Mouse (Mus musculus) limb, embryonic 12.5 days (tissue): Measurements from ENCODE around the gene Atg7. TPM values are rescaled to one million over a fixed set of nuclear protein-coding genes. Genes with fewer than 3 reads are reported as not detected.

ENCODE experiments used
- ATAC-seq: fragments of 200-750 bp; cut with Nextera tagmentation; 2 replicates; pipeline ENCODE4 v1.8.0; 2017; ENCODE audit warnings: low read depth, moderate TSS enrichment; ENCODE audit not compliant: insufficient number of reproducible peaks, insufficient read depth, low FRiP score, low TSS enrichment
- H3K27ac ChIP-seq: fragments of 300-500 bp; sonication (generic); 2 replicates; pipeline ENCODE4 v1.5.1; 2016; ENCODE audit warnings: mild to moderate bottlenecking, moderate library complexity
- H3K27me3 ChIP-seq: fragments of 300-500 bp; sonication (generic); 2 replicates; pipeline ENCODE4 v1.6.1; 2016; ENCODE audit warnings: mild to moderate bottlenecking, moderate library complexity
- H3K36me3 ChIP-seq: fragments of 300-500 bp; sonication (generic); 2 replicates; pipeline ENCODE4 v1.6.1; 2016; ENCODE audit warnings: mild to moderate bottlenecking, moderate library complexity
- H3K4me1 ChIP-seq: fragments of 300-500 bp; sonication (generic); replicated peaks from 2 replicates; pipeline ENCODE4 v1.6.1; 2016
- H3K4me2 ChIP-seq: fragments of 300-500 bp; sonication (generic); 2 replicates; pipeline ENCODE4 v1.6.1; 2016; ENCODE audit warnings: mild to moderate bottlenecking, moderate library complexity
- H3K4me3 ChIP-seq: fragments of 300-500 bp; sonication (generic); replicated peaks from 2 replicates; pipeline ENCODE4 v1.5.1; 2016; ENCODE audit warnings: mild to moderate bottlenecking
- H3K9ac ChIP-seq: fragments of 300-500 bp; sonication (generic); replicated peaks from 2 replicates; pipeline ENCODE4 v1.6.1; 2016; ENCODE audit warnings: mild to moderate bottlenecking, moderate library complexity
- H3K9me3 ChIP-seq: fragments of 300-500 bp; sonication (generic); 2 replicates; pipeline ENCODE4 v1.6.1; 2016; ENCODE audit warnings: mild to moderate bottlenecking, moderate library complexity
- WGBS: fragments of 180-500 bp; shearing (Covaris S2); methylation state at CpG from one replicate; pipeline ENCODE4 v1.1.7; 2016; 5-methylcytosine and 5-hydroxymethylcytosine counted together
- polyA plus RNA-seq: library from polyadenylated mRNA; unstranded; fragments of >200 nt; fragmentation: Nextera tagmentation; extraction: Ambion mirVana; gene quantifications from 2 replicates; pipeline ENCODE4 v1.2.1, GENCODE M21; 2016

Gene Atg7
- polyA plus RNA-seq, 1 experiment from 2014 or later = 17.1 TPM

DNA sequence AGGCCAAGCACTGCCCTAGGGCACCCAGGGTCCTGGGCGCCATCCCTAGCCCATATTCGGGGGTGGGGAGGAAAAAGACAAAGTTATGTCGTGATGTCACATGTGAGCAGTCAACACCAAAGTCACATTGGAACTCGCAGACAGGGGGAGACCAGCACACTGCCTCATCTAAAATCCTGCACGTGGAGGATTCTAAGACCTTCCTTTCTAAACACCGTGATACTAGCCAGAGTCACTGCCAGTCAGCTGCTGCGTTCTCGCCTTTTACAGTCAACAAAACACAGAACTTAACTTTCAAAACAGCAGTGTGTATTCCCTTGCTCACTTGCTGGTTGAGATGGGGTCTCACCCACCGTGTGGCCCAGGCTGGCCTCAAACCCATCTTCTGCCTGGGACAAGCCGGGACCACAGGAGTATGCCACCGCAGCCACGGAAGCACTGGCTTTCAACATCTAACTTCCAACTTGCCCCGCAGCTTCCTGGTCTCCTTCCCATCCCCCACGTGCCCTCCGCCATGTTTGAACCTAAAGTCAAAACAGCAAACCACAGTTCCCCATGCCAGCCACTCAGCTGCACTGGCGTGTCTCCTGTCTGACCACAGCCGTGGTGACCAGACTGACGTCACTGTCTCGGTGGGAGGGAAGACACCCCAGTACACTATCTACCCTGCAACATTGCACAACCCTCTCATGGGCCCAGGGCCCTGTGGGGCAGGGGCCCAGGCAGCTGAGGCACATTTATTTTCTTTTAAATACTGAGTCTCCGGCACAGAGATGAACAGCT lies 250.7 kb downstream of the Atg7 start:
- Histone ChIP-seq H3K4me3 (no peak overlapping the region), H3K27ac (peak overlapping the region; percentile 42; the same call in 1 of the 2 replicates), H3K36me3 (peaks cover 50% of the 10 kb centered on the region), H3K4me1 (peaks cover 58% of the 10 kb centered on the region), H3K9me3 (no peaks in the 10 kb centered on the region), H3K4me2 (no peak overlapping the region), H3K9ac (0 out of 2 replicates have a peak overlapping the region, but pooled peaks have one; percentile 13), H3K27me3 (no peaks in the 10 kb centered on the region)
- no peak for ATAC-seq
- 79% methylated on average over 20 of the region's 20 CpGs for WGBS

DNA sequence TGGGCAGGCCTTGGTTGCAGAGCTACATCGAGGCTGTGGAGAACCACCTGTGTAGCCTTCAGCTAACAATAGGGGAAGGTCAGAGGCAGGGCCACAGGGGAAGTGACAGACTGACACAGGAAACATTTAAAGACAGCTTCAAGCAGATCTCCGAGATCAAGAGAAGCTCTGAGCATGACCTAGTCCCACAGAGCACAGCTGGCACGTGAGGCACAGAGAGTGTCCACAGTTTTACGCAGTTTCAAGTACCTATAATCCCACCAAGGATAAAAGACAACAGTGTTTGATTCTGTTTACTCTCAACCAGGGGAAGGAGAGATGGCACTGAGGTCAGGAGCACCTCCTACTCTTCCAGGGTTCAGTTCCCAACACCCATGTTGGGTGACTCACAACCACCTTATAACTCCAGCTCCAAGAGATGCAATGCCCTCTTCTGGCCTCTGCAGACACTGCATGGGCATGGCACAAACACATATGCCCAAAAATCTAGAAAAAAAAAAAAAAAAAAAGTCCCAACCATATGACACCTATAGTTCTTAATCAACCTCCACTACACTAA lies 251.7 kb downstream of the Atg7 start:
- ATAC-seq = no peak
- H3K9ac ChIP-seq = no peak overlapping the region
- H3K27ac ChIP-seq = peak overlapping the region; percentile 50; the same call in 1 of the 2 replicates
- H3K27me3 ChIP-seq = no peaks in the 10 kb centered on the region
- peaks cover 57% of the 10 kb centered on the region for H3K4me1 ChIP-seq
- H3K4me2 ChIP-seq = no peak overlapping the region
- H3K36me3 ChIP-seq = peaks cover 52% of the 10 kb centered on the region
- WGBS = 53% methylated on average over 4 of the region's 4 CpGs
- no peak overlapping the region for H3K4me3 ChIP-seq
- no peaks in the 10 kb centered on the region for H3K9me3 ChIP-seq

DNA sequence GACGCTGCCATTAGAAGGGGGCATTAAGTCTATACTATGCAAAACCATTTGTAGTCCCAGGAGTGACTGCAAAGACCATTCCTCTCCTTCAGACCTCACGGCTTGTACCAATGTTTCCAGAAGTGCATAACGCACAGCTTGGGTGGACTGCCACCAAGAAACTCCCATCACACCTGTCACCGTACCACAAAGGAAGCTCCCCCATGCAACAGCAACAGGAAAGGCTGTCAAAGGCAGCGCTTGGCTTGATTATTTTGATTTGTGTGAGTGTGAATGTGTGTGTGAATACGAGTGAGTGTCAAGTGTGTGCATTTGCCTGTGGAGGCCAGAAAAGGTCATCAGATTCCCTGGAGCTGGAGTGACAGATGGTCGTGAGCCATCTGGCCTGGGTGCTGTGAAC lies 252.3 kb downstream of the Atg7 start:
- no peaks in the 10 kb centered on the region for H3K27me3 ChIP-seq
- peaks cover 51% of the 10 kb centered on the region for H3K36me3 ChIP-seq
- no peak overlapping the region for H3K27ac ChIP-seq
- H3K4me3 ChIP-seq = no peak overlapping the region
- H3K4me1 ChIP-seq = peaks cover 61% of the 10 kb centered on the region
- no peak for ATAC-seq
- 91% methylated on average over 7 of the region's 7 CpGs for WGBS
- no peak overlapping the region for H3K9ac ChIP-seq
- no peak overlapping the region for H3K4me2 ChIP-seq
- H3K9me3 ChIP-seq = no peaks in the 10 kb centered on the region

DNA sequence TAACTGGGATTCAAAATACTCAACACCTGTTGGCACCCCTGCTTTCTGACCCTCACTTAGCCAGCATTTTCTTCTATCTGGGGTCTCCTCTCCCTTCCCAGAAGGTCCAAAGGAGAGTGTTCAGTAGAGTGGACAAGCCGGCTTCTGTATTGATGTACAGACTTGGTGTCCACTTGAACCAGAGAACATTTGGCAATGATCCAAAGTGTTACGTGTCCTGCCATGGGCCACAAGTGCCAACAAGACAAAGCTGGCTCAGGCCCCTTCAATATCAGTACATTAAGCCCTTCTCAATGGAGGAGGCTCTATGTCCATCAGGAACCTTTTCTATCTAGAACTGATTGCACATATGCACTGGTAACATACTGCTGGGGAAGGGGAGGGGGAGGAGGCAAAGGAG lies 253.4 kb downstream of the Atg7 start:
- 93% methylated on average over 2 of the region's 2 CpGs for WGBS
- peaks cover 45% of the 10 kb centered on the region for H3K36me3 ChIP-seq

DNA sequence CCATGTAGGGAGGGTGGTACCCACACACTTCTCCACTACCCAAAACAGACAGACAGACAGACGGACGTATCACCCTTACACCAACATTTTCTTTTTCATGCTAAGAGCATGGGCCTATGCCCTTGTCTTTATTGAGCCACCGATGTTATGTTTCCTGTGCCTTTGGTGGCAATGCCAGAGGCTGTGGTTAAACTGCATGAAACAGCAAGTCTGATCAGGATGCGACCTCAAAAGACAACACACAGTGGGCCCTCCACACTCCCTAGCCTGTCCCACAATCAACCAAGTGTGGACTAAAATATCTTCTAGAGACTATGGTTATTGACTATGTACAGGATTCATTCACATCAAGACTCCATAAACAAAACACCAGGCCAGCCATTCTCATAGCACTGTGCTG lies 256.1 kb downstream of the Atg7 start:
- Histone ChIP-seq H3K4me3 (no peak overlapping the region), H3K36me3 (peaks cover 45% of the 10 kb centered on the region), H3K4me2 (no peak overlapping the region), H3K9ac (no peak overlapping the region), H3K9me3 (no peaks in the 10 kb centered on the region), H3K27ac (peak overlapping the region; percentile 91), H3K4me1 (peaks cover 61% of the 10 kb centered on the region), H3K27me3 (no peaks in the 10 kb centered on the region)
- ATAC-seq = no peak
- 94% methylated on average over 4 of the region's 4 CpGs for WGBS

More for the DNA sequence above, 253.4 kb downstream of the Atg7 start:
- no peaks in the 10 kb centered on the region for H3K27me3 ChIP-seq
- H3K4me1 ChIP-seq = peaks cover 61% of the 10 kb centered on the region
- H3K4me2 ChIP-seq = no peak overlapping the region
- no peak overlapping the region for H3K9ac ChIP-seq
- ATAC-seq = no peak
- no peak overlapping the region for H3K4me3 ChIP-seq
- H3K9me3 ChIP-seq = no peaks in the 10 kb centered on the region
- H3K27ac ChIP-seq = no peak overlapping the region

DNA sequence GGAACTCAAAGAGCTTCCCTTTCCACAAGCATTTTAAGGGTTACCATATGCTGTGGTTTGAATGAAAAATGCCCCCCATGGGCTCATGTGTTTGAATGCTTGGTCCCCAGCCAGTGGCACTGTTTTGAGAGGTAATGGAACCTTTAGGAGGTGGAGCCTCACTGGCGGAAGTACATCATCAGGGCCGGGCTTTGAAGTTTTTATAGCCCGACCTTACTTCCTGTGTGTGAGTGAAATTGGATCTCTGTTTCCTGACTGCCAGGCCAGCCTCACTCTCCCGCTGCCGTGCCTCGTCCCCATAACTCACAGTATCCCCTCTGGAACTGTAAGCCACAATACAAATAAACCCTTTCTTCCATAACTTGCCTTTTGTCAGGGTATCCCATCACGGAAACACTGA lies 256.8 kb downstream of the Atg7 start:
- Histone ChIP-seq H3K27me3 (no peaks in the 10 kb centered on the region), H3K4me2 (peak overlapping the region; percentile 42), H3K9ac (no peak overlapping the region; the same call in 1 of the 2 replicates), H3K27ac (peak overlapping the region; percentile 91), H3K36me3 (peaks cover 42% of the 10 kb centered on the region), H3K4me3 (peak overlapping the region; percentile 22), H3K9me3 (no peaks in the 10 kb centered on the region), H3K4me1 (peaks cover 61% of the 10 kb centered on the region)
- peak; percentile 50; the same call in 1 of the 2 replicates for ATAC-seq
- WGBS = 6% methylated on average over 7 of the region's 7 CpGs

DNA sequence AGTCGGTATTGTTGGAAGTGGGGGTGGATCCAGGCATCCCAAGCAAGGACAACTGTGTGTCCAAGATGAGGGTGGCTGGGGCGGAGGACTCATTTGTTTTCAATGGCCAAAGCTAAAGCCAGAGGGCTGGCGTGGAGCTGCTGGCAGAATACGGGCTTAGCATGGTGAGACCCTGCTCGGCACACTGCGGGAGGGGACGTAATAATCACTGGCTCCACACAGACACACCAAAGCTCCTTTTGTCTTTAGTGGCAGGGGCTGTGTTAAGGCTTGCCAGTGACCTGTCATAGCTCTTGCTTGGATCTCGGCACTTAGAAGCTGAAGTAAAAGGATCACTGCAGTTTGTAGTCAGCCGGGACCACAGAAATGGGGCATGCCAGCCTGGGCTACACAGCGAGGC lies 257.3 kb downstream of the Atg7 start:
- H3K4me1 ChIP-seq = peaks cover 63% of the 10 kb centered on the region
- peaks cover 40% of the 10 kb centered on the region for H3K36me3 ChIP-seq
- no peak for ATAC-seq
- peak overlapping the region; percentile 91 for H3K27ac ChIP-seq
- H3K4me3 ChIP-seq = peak overlapping the region; percentile 22
- H3K9me3 ChIP-seq = no peaks in the 10 kb centered on the region
- WGBS = 14% methylated on average over 10 of the region's 10 CpGs
- H3K9ac ChIP-seq = no peak overlapping the region; the same call in 1 of the 2 replicates
- H3K4me2 ChIP-seq = peak overlapping the region; percentile 42
- no peaks in the 10 kb centered on the region for H3K27me3 ChIP-seq

DNA sequence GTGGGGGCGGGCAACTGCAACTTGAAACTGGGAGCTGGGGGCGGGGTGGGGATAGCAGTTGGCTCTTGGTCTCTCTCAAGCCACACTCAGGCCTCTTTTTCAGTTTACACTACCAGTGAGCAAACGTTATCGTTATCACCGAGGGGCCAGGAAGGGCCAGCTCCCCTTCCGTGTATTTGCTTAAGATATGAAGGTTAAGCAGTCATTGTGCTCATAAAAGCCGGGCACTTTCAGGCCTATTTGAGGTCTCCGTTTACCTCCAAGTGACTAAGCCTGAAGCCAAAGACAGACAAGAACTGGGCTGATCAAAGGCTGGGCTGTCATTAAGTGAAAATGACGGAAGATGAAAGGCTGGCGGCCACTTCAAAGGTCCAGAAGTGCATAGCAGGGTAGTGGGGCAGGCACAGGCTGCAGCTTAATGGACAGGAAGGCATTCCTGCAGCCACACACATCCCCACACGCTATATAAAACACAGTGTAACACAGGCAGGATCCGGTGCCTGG lies 258.5 kb downstream of the Atg7 start:
- Histone ChIP-seq H3K9ac (no peak overlapping the region; the same call in 1 of the 2 replicates), H3K27ac (peak overlapping the region; percentile 91), H3K4me2 (peak overlapping the region; percentile 42), H3K27me3 (no peaks in the 10 kb centered on the region), H3K4me3 (no peak overlapping the region), H3K36me3 (peaks cover 32% of the 10 kb centered on the region), H3K9me3 (no peaks in the 10 kb centered on the region), H3K4me1 (peaks cover 74% of the 10 kb centered on the region)
- WGBS = 2% methylated on average over 12 of the region's 12 CpGs
- peak; percentile 45; the same call in 1 of the 2 replicates for ATAC-seq

DNA sequence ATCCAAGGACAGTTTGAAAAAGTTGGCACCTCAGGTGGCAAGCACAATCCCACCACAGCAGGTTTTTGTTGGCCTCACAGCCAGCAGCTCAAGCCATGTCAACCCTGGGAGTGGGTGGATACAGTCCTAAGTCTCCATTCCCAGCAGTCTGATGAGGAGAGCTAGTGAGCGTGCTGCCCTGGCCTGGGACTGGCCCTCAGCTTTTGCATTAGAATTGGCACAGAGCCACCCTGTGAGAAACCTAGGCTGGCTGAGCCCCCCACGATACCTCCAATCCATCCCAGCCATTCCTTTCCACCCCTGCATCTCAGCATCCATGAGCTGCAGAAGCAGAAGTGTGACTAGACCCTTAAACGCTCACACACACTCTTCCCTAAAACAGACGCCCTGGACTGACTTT lies 259.0 kb downstream of the Atg7 start:
- Histone ChIP-seq H3K9me3 (no peaks in the 10 kb centered on the region), H3K27ac (peak overlapping the region; percentile 91), H3K27me3 (no peaks in the 10 kb centered on the region), H3K9ac (no peak overlapping the region; the same call in 1 of the 2 replicates), H3K4me3 (no peak overlapping the region), H3K4me2 (peak overlapping the region; percentile 42), H3K36me3 (peaks cover 27% of the 10 kb centered on the region), H3K4me1 (peaks cover 80% of the 10 kb centered on the region)
- WGBS = 11% methylated on average over 4 of the region's 4 CpGs
- no peak for ATAC-seq

DNA sequence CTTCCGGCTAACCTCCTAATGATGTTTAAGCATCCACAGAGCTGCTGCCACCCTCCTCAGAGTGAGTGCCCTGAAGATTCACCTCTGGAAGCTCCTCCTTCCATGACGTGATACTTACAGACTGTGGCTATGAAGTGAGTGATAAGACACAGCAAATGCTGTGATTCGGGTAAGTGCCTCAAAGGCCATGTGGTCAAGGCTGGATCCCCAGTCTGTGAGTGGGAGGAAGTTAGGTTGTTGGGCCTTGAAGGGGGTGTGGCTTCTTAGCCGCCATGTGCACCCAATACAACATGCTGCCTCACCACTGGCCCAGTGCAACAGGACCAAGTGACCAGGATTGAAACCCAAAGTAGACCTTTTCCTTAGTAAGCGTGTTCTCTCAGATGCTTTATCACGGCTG lies 261.3 kb downstream of the Atg7 start:
- ATAC-seq = no peak
- 66% methylated on average over 6 of the region's 6 CpGs for WGBS

DNA sequence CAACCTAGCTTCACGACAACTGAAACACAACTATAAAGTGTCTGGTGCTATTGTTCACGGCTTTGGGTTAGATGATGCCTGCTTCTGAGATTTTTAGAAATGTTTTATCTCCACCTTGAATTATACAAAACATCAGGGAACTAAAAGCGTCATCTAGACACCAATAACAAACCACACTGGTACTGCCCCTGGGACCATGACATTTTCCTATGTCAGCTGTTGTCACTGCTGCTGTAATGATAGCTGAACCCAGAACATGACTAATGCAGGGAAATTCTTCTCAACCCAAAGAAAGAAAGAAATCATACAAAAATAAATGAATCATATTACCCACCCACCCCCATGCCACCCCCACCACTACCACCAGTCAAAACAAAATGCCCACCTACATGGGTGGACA lies 261.9 kb downstream of the Atg7 start:
- Histone ChIP-seq H3K4me3 (no peak overlapping the region), H3K4me2 (no peak overlapping the region), H3K27me3 (no peaks in the 10 kb centered on the region), H3K27ac (no peak overlapping the region), H3K36me3 (no peaks in the 10 kb centered on the region), H3K9ac (no peak overlapping the region), H3K4me1 (peaks cover 85% of the 10 kb centered on the region), H3K9me3 (no peaks in the 10 kb centered on the region)
- ATAC-seq = no peak
- 95% methylated on average over 3 of the region's 3 CpGs for WGBS

More for the DNA sequence above, 261.3 kb downstream of the Atg7 start:
- H3K9ac ChIP-seq = no peak overlapping the region
- no peak overlapping the region for H3K4me2 ChIP-seq
- H3K4me1 ChIP-seq = peaks cover 90% of the 10 kb centered on the region
- no peak overlapping the region for H3K27ac ChIP-seq
- peaks cover 5% of the 10 kb centered on the region for H3K36me3 ChIP-seq
- H3K27me3 ChIP-seq = no peaks in the 10 kb centered on the region
- no peaks in the 10 kb centered on the region for H3K9me3 ChIP-seq
- no peak overlapping the region for H3K4me3 ChIP-seq
